Mouse (Mus musculus) olfactory bulb, adult 2 months (tissue): ENCODE results near the gene Zfp64.

ENCODE experiments used
- CTCF ChIP-seq: fragments of 200-500 bp; IDR thresholded peaks from 2 replicates; pipeline ENCODE4 v1.5.1; 2012; ENCODE audit warnings: low read depth, mild to moderate bottlenecking, low read length, moderate library complexity; ENCODE audit not compliant: insufficient read depth
- POLR2A ChIP-seq: fragments of 200-500 bp; IDR thresholded peaks from 2 replicates; pipeline ENCODE4 v1.6.1; 2012; ENCODE audit warnings: mild to moderate bottlenecking, low read depth, low read length, moderate library complexity; ENCODE audit not compliant: insufficient read depth

DNA sequence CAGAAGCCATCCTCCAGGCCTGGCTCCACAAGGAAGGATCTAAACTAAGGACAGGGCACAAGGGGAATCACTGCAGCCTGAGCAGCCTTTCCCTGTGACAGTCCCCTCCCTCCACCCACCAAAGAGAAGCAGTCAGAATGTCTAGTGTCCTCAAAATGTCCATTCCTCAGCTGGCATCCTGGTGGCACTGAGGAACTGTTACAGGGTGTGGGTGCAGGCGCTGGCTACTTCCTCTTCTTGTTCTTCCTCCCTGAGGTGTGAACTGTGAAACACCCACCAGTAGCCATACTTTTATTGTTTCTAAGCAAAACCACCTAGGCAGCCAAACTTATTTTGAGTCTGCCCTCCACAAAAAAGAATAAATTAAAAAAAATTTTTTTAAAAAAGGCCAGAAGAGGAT is 72.4 kb downstream of the Zfp64 start:
- TF ChIP-seq CTCF (no peak), POLR2A (no peak)
